Mouse (Mus musculus) myocyte (in vitro differentiated cells): Measurements from ENCODE around the gene Miga1. TPM values are rescaled to one million over a fixed set of nuclear protein-coding genes. Genes with fewer than 3 reads are reported as not detected.

Source experiments
- H3K27me3 ChIP-seq: one replicate; pipeline ENCODE4 v1.6.1; 2011; ENCODE audit not compliant: control insufficient read depth, insufficient read depth, insufficient read length
- H3K36me3 ChIP-seq: one replicate; pipeline ENCODE4 v1.6.1; 2011; ENCODE audit not compliant: control insufficient read depth, insufficient read depth
- H3K4me2 ChIP-seq: one replicate; pipeline ENCODE4 v1.6.1; 2011; ENCODE audit warnings: low read depth, control low read depth
- H3K4me3 ChIP-seq: one replicate; pipeline ENCODE4 v1.5.1; 2011; ENCODE audit warnings: mild to moderate bottlenecking, control low read depth, moderate library complexity
- H3K79me2 ChIP-seq: one replicate; pipeline ENCODE4 v1.6.1; 2011; ENCODE audit not compliant: control insufficient read depth, insufficient read depth
- H3ac ChIP-seq: one replicate; pipeline ENCODE4 v1.6.1; 2011; ENCODE audit not compliant: control insufficient read depth, insufficient read length
- CEBPB ChIP-seq: IDR thresholded peaks from 2 replicates; pipeline ENCODE4 v1.6.1; 2011; ENCODE audit warnings: mild to moderate bottlenecking, moderate library complexity; ENCODE audit not compliant: poor library complexity, insufficient read depth, severe bottlenecking
- E2F4 ChIP-seq: IDR thresholded peaks from one replicate; pipeline ENCODE4 v1.6.1; 2011; ENCODE audit warnings: mild to moderate bottlenecking, control low read depth, moderate library complexity; ENCODE audit not compliant: insufficient read depth
- MAX ChIP-seq: IDR thresholded peaks from one replicate; pipeline ENCODE4 v1.6.1; 2011; ENCODE audit warnings: low read depth, mild to moderate bottlenecking, control low read depth
- MYOD1 ChIP-seq, 3 experiments: IDR thresholded peaks; one replicate each; pipeline ENCODE4 v1.6.1; 2011; ENCODE audit warnings: control low read depth in 2 of 3, low read depth in 2 of 3, mild to moderate bottlenecking in 2 of 3, moderate library complexity in 1 of 3; ENCODE audit not compliant: insufficient read length in 2 of 3, control insufficient read depth in 1 of 3
- MYOG ChIP-seq, 3 experiments: IDR thresholded peaks; one replicate each; pipeline ENCODE4 v1.6.1; 2011; ENCODE audit warnings: control low read depth in 2 of 3, low read depth in 2 of 3, mild to moderate bottlenecking in 2 of 3; ENCODE audit not compliant: insufficient read length in 2 of 3, control insufficient read depth in 1 of 3, insufficient read depth in 1 of 3
- POLR2A ChIP-seq: IDR thresholded peaks from one replicate; pipeline ENCODE4 v1.6.1; 2011; ENCODE audit warnings: low read depth, mild to moderate bottlenecking, control low read depth, moderate library complexity; ENCODE audit not compliant: insufficient read length
- POLR2AphosphoS2 ChIP-seq: IDR thresholded peaks from one replicate; pipeline ENCODE4 v1.6.1; 2011; ENCODE audit warnings: low read depth, control low read depth; ENCODE audit not compliant: insufficient read length
- REST ChIP-seq: IDR thresholded peaks from one replicate; pipeline ENCODE4 v1.6.1; 2011; ENCODE audit warnings: mild to moderate bottlenecking, control low read depth, moderate library complexity; ENCODE audit not compliant: insufficient read depth, insufficient read length
- SRF ChIP-seq: IDR thresholded peaks from one replicate; pipeline ENCODE4 v1.6.1; 2011; ENCODE audit warnings: low read depth; ENCODE audit not compliant: control insufficient read depth, insufficient read length
- TCF12 ChIP-seq: IDR thresholded peaks from one replicate; pipeline ENCODE4 v1.6.1; 2011; ENCODE audit warnings: mild to moderate bottlenecking, control low read depth; ENCODE audit not compliant: poor library complexity, insufficient read depth, severe bottlenecking
- TCF3 ChIP-seq: IDR thresholded peaks from one replicate; pipeline ENCODE4 v1.6.1; 2011; ENCODE audit warnings: low read depth, control low read depth; ENCODE audit not compliant: insufficient read length
- USF1 ChIP-seq: IDR thresholded peaks from one replicate; pipeline ENCODE4 v1.6.1; 2011; ENCODE audit warnings: low read depth, mild to moderate bottlenecking, control low read depth, moderate library complexity
- polyA plus RNA-seq: library from polyadenylated mRNA; unstranded; fragments of >200 nt; fragmentation: generic; extraction: Trizol; gene quantifications from one replicate; pipeline ENCODE4 v1.2.1, GENCODE M21; 2012; ENCODE audit warnings: missing spikeins

The Miga1 gene
- polyA plus RNA-seq, 1 experiment: 0.26 TPM

DNA sequence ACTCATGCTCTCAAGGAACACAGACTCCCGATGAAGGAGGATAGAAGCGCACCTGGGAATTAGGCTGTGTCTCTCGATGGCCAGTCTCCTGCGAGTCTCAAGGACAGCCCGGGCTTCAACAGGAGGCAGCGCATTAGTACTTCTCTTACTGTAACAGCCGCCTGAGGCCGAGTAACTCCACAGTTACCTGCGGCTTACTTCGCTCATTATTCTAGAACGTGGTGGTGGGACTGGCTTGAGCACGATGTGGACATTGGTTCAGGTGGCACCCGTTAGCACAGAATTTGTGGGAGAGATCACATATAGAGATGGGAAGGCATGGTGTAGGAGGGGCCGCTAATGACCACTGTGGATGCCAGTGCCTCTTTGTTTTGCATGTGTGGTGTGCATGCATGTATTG, 72.1 kb downstream of the Miga1 start:
- H3K36me3 ChIP-seq: no peaks in the 10 kb centered on the region
- TF ChIP-seq USF1 (no peak), E2F4 (no peak), CEBPB (no peak), TCF12 (no peak), MYOG (IDR thresholded peaks at IDR 0.05; ENCODE audit: control insufficient read depth in 1 of 3, insufficient read depth in 1 of 3, insufficient read length in 2 of 3, low read depth in 2 of 3) (no peak), MAX (no peak), TCF3 (no peak), POLR2A (no peak)
- peaks cover 23% of the 10 kb centered on the region for H3K79me2 ChIP-seq
- H3K4me2 ChIP-seq: no peak overlapping the region
- H3K27me3 ChIP-seq: no peaks in the 10 kb centered on the region
- H3K4me3 ChIP-seq: no peak overlapping the region
- no peak overlapping the region for H3ac ChIP-seq

DNA sequence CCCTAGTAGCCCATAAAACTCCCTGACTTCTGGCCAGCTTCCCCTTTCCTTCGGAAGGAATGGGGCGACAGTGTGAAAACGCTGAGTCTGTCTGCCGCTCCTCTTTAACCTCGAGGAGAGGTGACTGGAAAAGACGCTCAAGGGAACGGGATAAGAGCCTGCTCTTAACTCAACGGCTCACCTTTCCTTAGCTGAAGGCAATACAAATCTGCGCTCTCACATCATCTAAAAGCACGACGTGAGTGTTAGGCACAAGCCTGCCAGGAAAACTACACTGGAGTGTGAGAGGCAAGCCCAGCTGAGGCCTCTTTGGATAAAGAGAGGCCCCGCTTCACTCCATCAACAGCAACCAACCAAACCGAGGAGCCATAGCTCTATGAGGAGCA, 74.2 kb downstream of the Miga1 start, which contains the start of gene Nexn:
TSS of gene Nexn (minus strand) at position 315 of the 386 bp plus-strand sequence.
- TF ChIP-seq MYOD1 (IDR thresholded peaks at IDR 0.05; ENCODE audit: control insufficient read depth in 1 of 3, insufficient read length in 2 of 3, low read depth in 2 of 3) (no peak), CEBPB (no peak), TCF12 (no peak), POLR2AphosphoS2 (no peak), E2F4 (no peak), SRF (no peak), MYOG (IDR thresholded peaks at IDR 0.05; ENCODE audit: control insufficient read depth in 1 of 3, insufficient read depth in 1 of 3, insufficient read length in 2 of 3, low read depth in 2 of 3) (no peak), POLR2A (no peak), MAX (no peak), USF1 (no peak), TCF3 (no peak), REST (no peak)
- H3K36me3 ChIP-seq: no peaks in the 10 kb centered on the region
- H3K79me2 ChIP-seq: peaks cover 33% of the 10 kb centered on the region
- H3ac ChIP-seq: peak within 1 kb of the TSS; percentile 39
- H3K4me2 ChIP-seq: peak within 1 kb of the TSS; percentile 93
- peak within 1 kb of the TSS; percentile 48 for H3K4me3 ChIP-seq
- H3K27me3 ChIP-seq: no peaks in the 10 kb centered on the region

- H3ac ChIP-seq: peak overlapping the region; percentile 39
- no peaks in the 10 kb centered on the region for H3K27me3 ChIP-seq
- peak overlapping the region; percentile 93 for H3K4me2 ChIP-seq
- H3K79me2 ChIP-seq: peaks cover 33% of the 10 kb centered on the region
- H3K4me3 ChIP-seq: peak overlapping the region; percentile 48
- peak; percentile 33 for TF ChIP-seq TCF12
- no peak for TF ChIP-seq E2F4
- TF ChIP-seq REST: no peak
- no peak for TF ChIP-seq POLR2AphosphoS2
- no peak for TF ChIP-seq USF1
- no peak for TF ChIP-seq MAX
- TF ChIP-seq MYOG (IDR thresholded peaks at IDR 0.05; ENCODE audit: control insufficient read depth in 1 of 3, insufficient read depth in 1 of 3, insufficient read length in 2 of 3, low read depth in 2 of 3): peak; percentile 77 to 99 (median 97)
- peak in 2 of 3 experiments; percentile 93 to 98 for TF ChIP-seq MYOD1 (IDR thresholded peaks at IDR 0.05; ENCODE audit: control insufficient read depth in 1 of 3, insufficient read length in 2 of 3, low read depth in 2 of 3)
- TF ChIP-seq POLR2A: peak; percentile 65
- TF ChIP-seq TCF3: peak; percentile 57
- no peak for TF ChIP-seq CEBPB
- peak; percentile 90 for TF ChIP-seq SRF
- no peaks in the 10 kb centered on the region for H3K36me3 ChIP-seq
These were observed 74.7 kb downstream of the Miga1 start for GRCm38 (mm10) chr3:152265351-152266035.

DNA sequence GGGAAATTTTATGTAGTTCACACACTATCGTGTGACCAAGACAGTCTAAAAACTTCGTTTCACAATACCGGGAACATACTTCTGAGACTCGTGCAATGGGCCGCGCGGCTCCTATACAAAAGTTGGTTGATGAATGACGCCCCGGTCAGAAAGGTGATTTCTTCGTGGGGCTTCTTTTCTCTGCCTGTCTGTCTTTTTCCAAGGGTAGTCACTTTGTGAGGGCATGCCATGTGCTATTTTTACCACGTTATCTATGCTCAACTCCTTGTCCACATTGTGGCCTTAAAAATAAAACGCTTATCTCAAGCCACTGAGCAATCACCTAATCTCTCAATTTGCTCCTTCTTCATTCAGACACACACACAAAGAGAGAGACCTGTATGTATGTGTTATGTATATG, 75.4 kb downstream of the Miga1 start:
- no peaks in the 10 kb centered on the region for H3K36me3 ChIP-seq
- H3K4me3 ChIP-seq: peak overlapping the region; percentile 48
- no peak for TF ChIP-seq POLR2A
- TF ChIP-seq USF1: no peak
- TF ChIP-seq MYOG (IDR thresholded peaks at IDR 0.05; ENCODE audit: control insufficient read depth in 1 of 3, insufficient read depth in 1 of 3, insufficient read length in 2 of 3, low read depth in 2 of 3): no peak
- TF ChIP-seq REST: no peak
- no peak for TF ChIP-seq MYOD1 (IDR thresholded peaks at IDR 0.05; ENCODE audit: control insufficient read depth in 1 of 3, insufficient read length in 2 of 3, low read depth in 2 of 3)
- TF ChIP-seq MAX: no peak
- no peak for TF ChIP-seq TCF3
- no peak for TF ChIP-seq TCF12
- TF ChIP-seq E2F4: no peak
- no peak for TF ChIP-seq POLR2AphosphoS2
- TF ChIP-seq SRF: no peak
- TF ChIP-seq CEBPB: no peak
- H3K4me2 ChIP-seq: peak overlapping the region; percentile 93
- no peaks in the 10 kb centered on the region for H3K27me3 ChIP-seq
- peak overlapping the region; percentile 39 for H3ac ChIP-seq
- peaks cover 33% of the 10 kb centered on the region for H3K79me2 ChIP-seq
